Mouse (Mus musculus): ENCODE data around the gene Aebp1. TPM values are rescaled to one million over a fixed set of nuclear protein-coding genes. Genes with fewer than 3 reads are reported as not detected.
A peak's percentile ranks its signal among the peaks of the same experiment; 100 is the strongest.

Gene Aebp1
- 31.8 and 34.7 TPM in 2 replicates for polyA plus RNA-seq (2016; fragmentation: Nextera tagmentation; extraction: Ambion mirVana)

GRCm38 (mm10) chr11:5861678-5862393 lies at the start of gene Aebp1:
TSS of gene Aebp1 (plus strand) at chr11:5861947.
- H3K27me3 ChIP-seq (replicated peaks): peaks cover 8% of the 10 kb centered on the region; the same call in 1 of the 2 replicates
- H3K27ac ChIP-seq (ENCODE audit: poor library complexity, severe bottlenecking): no peak within 1 kb of the TSS
- peak within 1 kb of the TSS; percentile 69 for H3K9ac ChIP-seq
- 1% methylated on average over 59 of the region's 59 CpGs for WGBS
- peaks cover 28% of the 10 kb centered on the region for H3K4me1 ChIP-seq (replicated peaks)
- peaks cover 15% of the 10 kb centered on the region for H3K36me3 ChIP-seq
- H3K4me2 ChIP-seq: peak within 1 kb of the TSS; percentile 86
- H3K9me3 ChIP-seq (replicated peaks): peaks cover 4% of the 10 kb centered on the region; the same call in 1 of the 2 replicates
- peak within 1 kb of the TSS; percentile 53 for H3K4me3 ChIP-seq
- ATAC-seq (ENCODE audit: insufficient number of reproducible peaks, low FRiP score): peak; percentile 64

- Histone ChIP-seq H3K27ac (ENCODE audit: poor library complexity, severe bottlenecking) (no peak overlapping the region), H3K4me1 (replicated peaks) (no peaks in the 10 kb centered on the region), H3K27me3 (replicated peaks) (no peaks in the 10 kb centered on the region), H3K4me3 (no peak overlapping the region), H3K9me3 (replicated peaks) (0 out of 2 replicates have a peak, but pooled peaks cover 7% of the 10 kb centered on the region), H3K9ac (no peak overlapping the region), H3K36me3 (no peaks in the 10 kb centered on the region), H3K4me2 (no peak overlapping the region)
- 78% methylated on average over 10 of the region's 10 CpGs for WGBS
- no peak for ATAC-seq (ENCODE audit: insufficient number of reproducible peaks, low FRiP score)
Measured at GRCm38 (mm10) chr11:5813381-5813780, 48.4 kb upstream of the Aebp1 start.

- Histone ChIP-seq H3K36me3 (no peaks in the 10 kb centered on the region), H3K4me1 (replicated peaks) (no peaks in the 10 kb centered on the region), H3K27ac (ENCODE audit: poor library complexity, severe bottlenecking) (no peak overlapping the region), H3K4me2 (no peak overlapping the region), H3K9ac (no peak overlapping the region), H3K4me3 (no peak overlapping the region), H3K27me3 (replicated peaks) (no peaks in the 10 kb centered on the region), H3K9me3 (replicated peaks) (no peaks in the 10 kb centered on the region)
- ATAC-seq (ENCODE audit: insufficient number of reproducible peaks, low FRiP score): no peak
- 64% methylated on average over 2 of the region's 2 CpGs for WGBS
Measured at GRCm38 (mm10) chr11:5819223-5819622, 42.5 kb upstream of the Aebp1 start.

GRCm38 (mm10) chr11:5825432-5825831 lies 36.3 kb upstream of the Aebp1 start:
- no peak overlapping the region for H3K27ac ChIP-seq (ENCODE audit: poor library complexity, severe bottlenecking)
- ATAC-seq (ENCODE audit: insufficient number of reproducible peaks, low FRiP score): no peak

GRCm38 (mm10) chr11:5827931-5828330 lies 33.8 kb upstream of the Aebp1 start:
- H3K9me3 ChIP-seq (replicated peaks): no peaks in the 10 kb centered on the region
- H3K4me3 ChIP-seq: no peak overlapping the region
- 78% methylated on average over 5 of the region's 5 CpGs for WGBS
- H3K27ac ChIP-seq (ENCODE audit: poor library complexity, severe bottlenecking): no peak overlapping the region
- no peak for ATAC-seq (ENCODE audit: insufficient number of reproducible peaks, low FRiP score)
- H3K4me1 ChIP-seq (replicated peaks): peaks cover 10% of the 10 kb centered on the region
- H3K27me3 ChIP-seq (replicated peaks): no peaks in the 10 kb centered on the region
- peaks cover 52% of the 10 kb centered on the region for H3K36me3 ChIP-seq
- no peak overlapping the region for H3K9ac ChIP-seq
- H3K4me2 ChIP-seq: no peak overlapping the region

More at GRCm38 (mm10) chr11:5825432-5825831, 36.3 kb upstream of the Aebp1 start:
- no peak overlapping the region for H3K4me2 ChIP-seq
- H3K4me3 ChIP-seq: no peak overlapping the region
- no peaks in the 10 kb centered on the region for H3K27me3 ChIP-seq (replicated peaks)
- no peak overlapping the region for H3K9ac ChIP-seq
- no peaks in the 10 kb centered on the region for H3K9me3 ChIP-seq (replicated peaks)
- peaks cover 27% of the 10 kb centered on the region for H3K36me3 ChIP-seq
- H3K4me1 ChIP-seq (replicated peaks): no peaks in the 10 kb centered on the region

GRCm38 (mm10) chr11:5828509-5829191 lies 33.1 kb upstream of the Aebp1 start:
- Histone ChIP-seq H3K9ac (no peak overlapping the region), H3K27ac (ENCODE audit: poor library complexity, severe bottlenecking) (no peak overlapping the region), H3K4me1 (replicated peaks) (peaks cover 10% of the 10 kb centered on the region), H3K9me3 (replicated peaks) (no peaks in the 10 kb centered on the region), H3K27me3 (replicated peaks) (no peaks in the 10 kb centered on the region), H3K4me2 (no peak overlapping the region), H3K4me3 (no peak overlapping the region), H3K36me3 (peaks cover 58% of the 10 kb centered on the region)
- WGBS: 82% methylated on average over 11 of the region's 11 CpGs
- ATAC-seq (ENCODE audit: insufficient number of reproducible peaks, low FRiP score): peak; percentile 30; the same call in 1 of the 2 replicates

- Histone ChIP-seq H3K9ac (no peak overlapping the region), H3K4me2 (no peak overlapping the region), H3K4me3 (no peak overlapping the region), H3K36me3 (peaks cover 65% of the 10 kb centered on the region), H3K27ac (ENCODE audit: poor library complexity, severe bottlenecking) (no peak overlapping the region), H3K9me3 (replicated peaks) (no peaks in the 10 kb centered on the region), H3K27me3 (replicated peaks) (no peaks in the 10 kb centered on the region), H3K4me1 (replicated peaks) (peaks cover 10% of the 10 kb centered on the region)
- 89% methylated on average over 12 of the region's 12 CpGs for WGBS
- ATAC-seq (ENCODE audit: insufficient number of reproducible peaks, low FRiP score): no peak
Measured at GRCm38 (mm10) chr11:5829327-5829726, 32.4 kb upstream of the Aebp1 start.

- Histone ChIP-seq H3K4me1 (replicated peaks) (peaks cover 18% of the 10 kb centered on the region), H3K27me3 (replicated peaks) (no peaks in the 10 kb centered on the region), H3K9me3 (replicated peaks) (no peaks in the 10 kb centered on the region), H3K36me3 (peaks cover 54% of the 10 kb centered on the region), H3K4me3 (no peak overlapping the region), H3K27ac (ENCODE audit: poor library complexity, severe bottlenecking) (no peak overlapping the region), H3K4me2 (no peak overlapping the region), H3K9ac (no peak overlapping the region)
- 77% methylated on average over 9 of the region's 9 CpGs for WGBS
- no peak for ATAC-seq (ENCODE audit: insufficient number of reproducible peaks, low FRiP score)
Measured at GRCm38 (mm10) chr11:5834506-5834905, 27.2 kb upstream of the Aebp1 start.

- H3K27ac ChIP-seq (ENCODE audit: poor library complexity, severe bottlenecking): no peak overlapping the region
- H3K4me3 ChIP-seq: no peak overlapping the region
- no peaks in the 10 kb centered on the region for H3K9me3 ChIP-seq (replicated peaks)
- WGBS: 86% methylated on average over 7 of the region's 7 CpGs
- no peak overlapping the region for H3K9ac ChIP-seq
- peaks cover 48% of the 10 kb centered on the region for H3K36me3 ChIP-seq
- H3K27me3 ChIP-seq (replicated peaks): no peaks in the 10 kb centered on the region
- no peak for ATAC-seq (ENCODE audit: insufficient number of reproducible peaks, low FRiP score)
- H3K4me2 ChIP-seq: no peak overlapping the region
- H3K4me1 ChIP-seq (replicated peaks): peaks cover 18% of the 10 kb centered on the region
Measured at GRCm38 (mm10) chr11:5835057-5835456, 26.7 kb upstream of the Aebp1 start.

- no peak overlapping the region for H3K9ac ChIP-seq
- H3K9me3 ChIP-seq (replicated peaks): peaks cover 3% of the 10 kb centered on the region; the same call in 1 of the 2 replicates
- H3K27me3 ChIP-seq (replicated peaks): no peaks in the 10 kb centered on the region
- H3K36me3 ChIP-seq: peaks cover 42% of the 10 kb centered on the region
- H3K27ac ChIP-seq (ENCODE audit: poor library complexity, severe bottlenecking): no peak overlapping the region
- no peak overlapping the region for H3K4me2 ChIP-seq
- H3K4me1 ChIP-seq (replicated peaks): peaks cover 12% of the 10 kb centered on the region
- WGBS: 59% methylated on average over 1 of the region's 1 CpGs
- H3K4me3 ChIP-seq: no peak overlapping the region
- ATAC-seq (ENCODE audit: insufficient number of reproducible peaks, low FRiP score): no peak
Measured at GRCm38 (mm10) chr11:5836126-5836525, 25.6 kb upstream of the Aebp1 start.
